Mouse (Mus musculus) midbrain, embryonic 14.5 days (tissue): ENCODE measurements at regions not wholly inside any gene's neighbourhood (a gene's known extent, or its start where the extent isn't known, plus 50 kb on each side); places are given as distances from the start of the nearest gene placed in this dataset.

Source experiments
- ATAC-seq: fragments of 200-750 bp; cut with Nextera tagmentation; 2 replicates; pipeline ENCODE4 v1.8.0; 2017; ENCODE audit warnings: moderate number of reproducible peaks, moderate library complexity; ENCODE audit not compliant: low FRiP score, low TSS enrichment
- DNase-seq: peaks from one replicate; pipeline ENCODE4 v3.0.0-alpha.2; 2015
- H3K27ac ChIP-seq: fragments of 300-500 bp; sonication (generic); replicated peaks from 2 replicates; pipeline ENCODE4 v1.5.1; 2014; ENCODE audit warnings: mild to moderate bottlenecking, low read depth, low read length, moderate library complexity
- H3K27me3 ChIP-seq: fragments of 300-500 bp; sonication (generic); 2 replicates; pipeline ENCODE4 v1.6.1; 2014; ENCODE audit warnings: low read length, control low read depth, mixed read lengths; ENCODE audit not compliant: control insufficient read depth, insufficient read depth
- H3K36me3 ChIP-seq: fragments of 300-500 bp; sonication (generic); 2 replicates; pipeline ENCODE4 v1.6.1; 2014; ENCODE audit warnings: low read length, control low read depth; ENCODE audit not compliant: control insufficient read depth, insufficient read depth
- H3K4me1 ChIP-seq: fragments of 300-500 bp; sonication (generic); 2 replicates; pipeline ENCODE4 v1.6.1; 2014; ENCODE audit warnings: mild to moderate bottlenecking, antibody characterized with exemption, low read length, control low read depth; ENCODE audit not compliant: control insufficient read depth, insufficient read depth
- H3K4me2 ChIP-seq: fragments of 300-500 bp; sonication (generic); 2 replicates; pipeline ENCODE4 v1.6.1; 2014; ENCODE audit warnings: mild to moderate bottlenecking, low read length, moderate library complexity
- H3K4me3 ChIP-seq: fragments of 300-500 bp; sonication (generic); replicated peaks from 2 replicates; pipeline ENCODE4 v1.5.1; 2014; ENCODE audit warnings: low read depth, low read length
- H3K9ac ChIP-seq: fragments of 300-500 bp; sonication (generic); replicated peaks from 2 replicates; pipeline ENCODE4 v1.6.1; 2014; ENCODE audit warnings: mild to moderate bottlenecking, low read length, moderate library complexity
- H3K9me3 ChIP-seq: fragments of 300-500 bp; sonication (generic); 2 replicates; pipeline ENCODE4 v1.6.1; 2016; ENCODE audit warnings: low read length, control low read depth, mixed read lengths; ENCODE audit not compliant: control insufficient read depth
- WGBS: fragments of 180-500 bp; shearing (Covaris S2); extraction: QIAGEN DNeasy Blood & Tissue Kit; methylation state at CpG from one replicate; pipeline ENCODE4 v1.1.7; 2014; 5-methylcytosine and 5-hydroxymethylcytosine counted together

- H3K27ac ChIP-seq, result no peak overlapping the region
- no peak overlapping the region for H3K4me2 ChIP-seq
- no peaks in the 10 kb centered on the region for H3K4me1 ChIP-seq
- ATAC-seq (no peak), DNase-seq (peak; percentile 48)
- no peaks in the 10 kb centered on the region for H3K27me3 ChIP-seq
- no peaks in the 10 kb centered on the region for H3K9me3 ChIP-seq
- 36% methylated on average over 4 of the region's 4 CpGs for WGBS
- no peaks in the 10 kb centered on the region for H3K36me3 ChIP-seq
- no peak overlapping the region for H3K9ac ChIP-seq
- no peak overlapping the region for H3K4me3 ChIP-seq
These were observed 171.2 kb upstream of the Pou3f3 start for GRCm38 (mm10) chr1:42524401-42524800.

GRCm38 (mm10) chr1:42527746-42528476, 167.7 kb upstream of the Pou3f3 start:
- Histone ChIP-seq H3K4me3 (no peak overlapping the region), H3K27ac (no peak overlapping the region), H3K4me1 (no peaks in the 10 kb centered on the region), H3K27me3 (no peaks in the 10 kb centered on the region), H3K4me2 (no peak overlapping the region), H3K9me3 (no peaks in the 10 kb centered on the region), H3K36me3 (no peaks in the 10 kb centered on the region), H3K9ac (no peak overlapping the region)
- no peak for ATAC-seq
- no peak for DNase-seq
- 75% methylated on average over 11 of the region's 11 CpGs for WGBS

- Histone ChIP-seq H3K9me3 (no peaks in the 10 kb centered on the region), H3K36me3 (no peaks in the 10 kb centered on the region), H3K4me3 (no peak overlapping the region), H3K4me2 (no peak overlapping the region), H3K27me3 (no peaks in the 10 kb centered on the region), H3K27ac (no peak overlapping the region), H3K4me1 (no peaks in the 10 kb centered on the region), H3K9ac (no peak overlapping the region)
- 82% methylated on average over 6 of the region's 6 CpGs for WGBS
- DNase-seq (no peak), ATAC-seq (no peak)
These were observed 162.7 kb upstream of the Pou3f3 start for GRCm38 (mm10) chr1:42532908-42533307.

- Histone ChIP-seq H3K27ac (peak overlapping the region; percentile 70), H3K4me1 (peaks cover 23% of the 10 kb centered on the region), H3K9ac (peak overlapping the region; percentile 1; the same call in 1 of the 2 replicates), H3K4me2 (peak overlapping the region; percentile 52), H3K9me3 (no peaks in the 10 kb centered on the region), H3K4me3 (peak overlapping the region; percentile 6; the same call in 1 of the 2 replicates), H3K27me3 (no peaks in the 10 kb centered on the region), H3K36me3 (no peaks in the 10 kb centered on the region)
- DNase-seq (peak; percentile 78), ATAC-seq (peak; percentile 62)
- WGBS, result 10% methylated on average over 18 of the region's 18 CpGs
These were observed 156.5 kb upstream of the Pou3f3 start for GRCm38 (mm10) chr1:42539066-42539539.

GRCm38 (mm10) chr1:42539541-42540520, 155.7 kb upstream of the Pou3f3 start:
- ATAC-seq, result peak; percentile 46; the same call in 1 of the 2 replicates
- Histone ChIP-seq H3K4me1 (peaks cover 23% of the 10 kb centered on the region), H3K27me3 (no peaks in the 10 kb centered on the region), H3K9me3 (no peaks in the 10 kb centered on the region), H3K9ac (0 out of 2 replicates have a peak overlapping the region, but pooled peaks have one; percentile 1), H3K27ac (peak overlapping the region; percentile 70), H3K4me3 (peak overlapping the region; percentile 12), H3K4me2 (peak overlapping the region; percentile 52), H3K36me3 (no peaks in the 10 kb centered on the region)
- DNase-seq, result peak; percentile 84
- WGBS, result 30% methylated on average over 26 of the region's 26 CpGs

GRCm38 (mm10) chr1:42541991-42542390, 153.6 kb upstream of the Pou3f3 start:
- Histone ChIP-seq H3K4me3 (no peak overlapping the region), H3K27ac (no peak overlapping the region), H3K4me2 (no peak overlapping the region), H3K9ac (no peak overlapping the region), H3K27me3 (no peaks in the 10 kb centered on the region), H3K36me3 (no peaks in the 10 kb centered on the region), H3K9me3 (no peaks in the 10 kb centered on the region), H3K4me1 (peaks cover 23% of the 10 kb centered on the region)
- ATAC-seq (no peak), DNase-seq (no peak)
- WGBS, result 84% methylated on average over 4 of the region's 4 CpGs

GRCm38 (mm10) chr1:42542846-42543549, 152.6 kb upstream of the Pou3f3 start:
- ATAC-seq (no peak), DNase-seq (no peak)
- H3K36me3 ChIP-seq, result no peaks in the 10 kb centered on the region
- H3K9me3 ChIP-seq, result no peaks in the 10 kb centered on the region
- H3K27ac ChIP-seq, result no peak overlapping the region
- H3K4me3 ChIP-seq, result no peak overlapping the region
- H3K4me2 ChIP-seq, result no peak overlapping the region
- 50% methylated on average over 15 of the region's 15 CpGs for WGBS
- H3K4me1 ChIP-seq, result peaks cover 23% of the 10 kb centered on the region
- no peak overlapping the region for H3K9ac ChIP-seq
- H3K27me3 ChIP-seq, result no peaks in the 10 kb centered on the region

GRCm38 (mm10) chr1:42546879-42547278, 148.7 kb upstream of the Pou3f3 start:
- WGBS, result 93% methylated on average over 3 of the region's 3 CpGs
- no peak overlapping the region for H3K27ac ChIP-seq
- ATAC-seq (no peak), DNase-seq (no peak)
- H3K9me3 ChIP-seq, result no peaks in the 10 kb centered on the region
- no peak overlapping the region for H3K9ac ChIP-seq
- no peaks in the 10 kb centered on the region for H3K36me3 ChIP-seq
- H3K4me3 ChIP-seq, result no peak overlapping the region
- no peaks in the 10 kb centered on the region for H3K27me3 ChIP-seq
- no peak overlapping the region for H3K4me2 ChIP-seq
- H3K4me1 ChIP-seq, result no peaks in the 10 kb centered on the region
